Mouse (Mus musculus) mouse embryonic stem cell (cell line): ENCODE measurements around the gene Rpl39.

Source experiments
- in situ Hi-C, 2 experiments: fragments of 300-500 bp; cut with MboI; formaldehyde crosslinking; loops; 1 replicate in 1 of 2; 3 replicates in 1 of 2; pipeline ENCODE4 v1.14.3; 2019 to 2020; ENCODE audit warnings: low sequenced_read_pairs in 2 of 2, low pct_unique_long_range_greater_than_20kb in 1 of 2, mixed read lengths in 1 of 2; ENCODE audit not compliant: unreplicated experiment in 1 of 2

Rpl39 gene

GRCm38 (mm10) chrX:37076651-37077050 lies 8.6 kb downstream of the Rpl39 start:
- in situ Hi-C loops = no loop called here

- in situ Hi-C loops = no loop called here
Measured at GRCm38 (mm10) chrX:37074262-37074892, 10.8 kb downstream of the Rpl39 start.

DNA sequence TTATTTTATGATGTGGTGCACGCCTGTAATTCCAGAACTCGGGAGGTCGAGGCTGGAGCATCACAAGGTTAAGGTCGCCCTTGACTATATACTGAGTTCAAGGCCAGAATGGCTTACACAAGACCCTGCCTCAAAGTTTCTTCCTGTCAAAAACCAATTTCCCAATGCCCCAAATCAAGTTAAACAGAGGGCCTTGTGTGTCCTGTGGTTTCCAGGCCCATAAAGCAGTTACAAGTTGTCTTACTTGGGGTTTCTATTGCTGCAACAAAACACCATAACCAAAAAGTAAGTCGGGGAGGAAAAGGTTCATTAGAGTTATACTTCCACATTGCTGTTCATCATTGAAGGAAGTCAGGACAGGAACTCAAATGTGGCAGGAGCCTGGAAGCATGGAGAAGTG lies 16.4 kb downstream of the Rpl39 start:
- in situ Hi-C loops = no loop called here

DNA sequence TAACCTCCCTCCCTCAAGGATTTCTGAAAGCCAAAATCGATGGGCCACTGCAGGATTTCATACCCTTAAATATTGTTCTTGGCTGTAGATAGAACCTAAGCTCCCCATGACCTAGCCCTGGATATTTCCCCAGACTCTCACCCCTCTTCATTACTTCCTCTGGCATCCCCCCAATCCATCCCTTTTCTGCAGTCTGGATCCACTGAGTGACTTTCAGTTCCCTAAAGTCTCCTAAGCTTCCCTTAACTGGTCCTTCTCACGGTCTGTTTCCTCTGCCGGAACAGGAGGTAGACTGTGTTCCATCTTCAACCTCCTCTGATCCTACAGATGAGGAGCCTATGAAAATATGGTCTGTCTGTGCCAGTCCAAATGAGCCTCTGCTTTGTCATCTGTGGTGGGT lies 17.9 kb downstream of the Rpl39 start:
- in situ Hi-C loops = no loop called here

DNA sequence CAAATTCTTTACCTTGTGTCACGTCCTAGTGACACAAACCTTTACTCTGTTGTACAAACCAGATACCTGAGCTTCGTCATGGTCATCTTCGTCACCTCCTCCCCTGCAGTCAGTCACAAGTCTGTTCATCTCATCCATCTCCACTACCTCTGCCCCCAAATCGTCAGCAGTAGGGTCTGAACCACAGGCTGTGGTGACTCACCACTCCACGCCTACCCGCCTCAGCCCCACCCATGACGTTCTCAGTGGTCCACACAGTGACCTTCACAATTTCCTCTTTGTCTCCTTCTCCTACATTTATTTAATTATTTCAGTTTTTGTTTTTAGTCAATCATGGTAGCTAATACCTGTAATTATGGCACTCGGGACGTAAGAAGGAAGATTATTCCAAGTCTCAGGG lies 21.3 kb downstream of the Rpl39 start:
- in situ Hi-C loops = no loop called here

DNA sequence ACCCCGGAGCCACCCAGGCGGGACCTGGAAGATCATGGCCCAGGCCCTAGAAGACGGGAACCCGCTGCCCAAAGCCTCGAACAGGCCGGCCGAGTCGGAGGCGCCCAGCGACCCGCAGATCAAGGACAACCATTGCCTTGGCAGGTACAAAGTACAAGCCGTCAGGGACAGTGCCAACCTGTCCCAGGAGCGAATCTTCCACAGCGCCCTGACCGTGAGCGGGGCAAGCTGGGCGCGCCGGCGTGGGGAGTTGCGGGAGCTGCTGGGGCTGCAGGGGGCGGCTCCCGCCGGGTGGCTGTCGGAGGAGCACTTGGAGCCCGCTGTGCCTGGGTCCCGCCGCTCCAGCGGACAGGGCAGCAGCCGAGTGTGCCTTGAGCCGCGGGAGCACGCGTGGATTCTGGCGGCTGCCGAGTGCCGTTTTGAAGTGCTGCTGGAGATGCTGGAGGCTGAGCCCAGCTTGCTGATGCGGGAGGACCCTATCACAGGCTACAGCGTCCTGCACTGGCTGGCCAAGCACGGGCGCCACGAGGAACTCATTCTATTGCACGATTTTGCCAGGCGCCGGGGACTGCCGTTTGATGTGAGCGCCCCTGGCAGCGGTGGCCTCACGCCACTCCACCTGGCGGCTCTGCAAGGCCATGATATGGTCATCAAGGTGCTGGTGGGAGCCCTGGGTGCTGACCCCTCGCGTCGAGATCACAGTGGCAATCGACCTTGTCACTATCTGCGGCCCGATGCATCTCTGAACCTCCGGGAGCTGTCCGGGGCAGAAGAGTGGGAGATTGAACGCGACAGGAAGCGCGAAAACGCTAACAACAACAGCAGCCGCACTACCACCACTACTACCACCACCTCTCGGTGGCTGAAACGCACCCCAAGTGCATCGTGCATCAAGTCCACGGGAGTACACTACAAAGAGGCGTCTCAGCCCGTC lies 36.0 kb downstream of the Rpl39 start:
- in situ Hi-C loops = no loop called here

- in situ Hi-C loops = no loop called here
Measured at GRCm38 (mm10) chrX:37048066-37048889, 36.9 kb downstream of the Rpl39 start, which contains the start of gene Sowahd. TSS of gene Sowahd (plus strand) at chrX:37048845.

GRCm38 (mm10) chrX:37042726-37043125 lies 42.5 kb downstream of the Rpl39 start:
- in situ Hi-C loops = no loop called here
